Mouse (Mus musculus): ENCODE data around the gene Parp6. TPM values are rescaled to one million over a fixed set of nuclear protein-coding genes. Genes with fewer than 3 reads are reported as not detected.

The Parp6 gene
- total RNA-seq, 2 experiments from 2014 or later, result 16.7 to 17.3 TPM

GRCm38 (mm10) chr9:59656635-59657617, 39.8 kb downstream of the Parp6 start:
- peak; percentile 88 for DNase-seq

DNA sequence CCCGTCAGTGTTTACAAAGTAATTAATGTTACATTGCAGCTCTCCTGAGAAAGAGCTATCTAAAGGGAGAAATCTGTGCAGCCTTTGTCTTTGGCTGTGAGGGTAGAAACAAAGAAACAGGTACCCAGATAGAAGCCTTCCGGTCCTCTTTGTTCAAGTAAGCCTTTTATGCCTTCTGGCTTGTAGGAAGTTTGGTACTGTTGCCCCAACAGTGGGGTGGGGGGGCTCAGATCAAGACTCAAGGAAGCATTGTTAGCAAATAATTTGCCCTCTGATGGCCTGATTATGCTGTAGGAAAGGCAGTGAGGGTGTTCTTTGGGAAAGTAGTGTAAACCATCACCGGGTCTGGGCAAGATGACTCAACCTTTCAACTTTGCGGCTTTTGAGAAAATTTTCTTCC, 41.1 kb downstream of the Parp6 start:
- no peak for DNase-seq

DNA sequence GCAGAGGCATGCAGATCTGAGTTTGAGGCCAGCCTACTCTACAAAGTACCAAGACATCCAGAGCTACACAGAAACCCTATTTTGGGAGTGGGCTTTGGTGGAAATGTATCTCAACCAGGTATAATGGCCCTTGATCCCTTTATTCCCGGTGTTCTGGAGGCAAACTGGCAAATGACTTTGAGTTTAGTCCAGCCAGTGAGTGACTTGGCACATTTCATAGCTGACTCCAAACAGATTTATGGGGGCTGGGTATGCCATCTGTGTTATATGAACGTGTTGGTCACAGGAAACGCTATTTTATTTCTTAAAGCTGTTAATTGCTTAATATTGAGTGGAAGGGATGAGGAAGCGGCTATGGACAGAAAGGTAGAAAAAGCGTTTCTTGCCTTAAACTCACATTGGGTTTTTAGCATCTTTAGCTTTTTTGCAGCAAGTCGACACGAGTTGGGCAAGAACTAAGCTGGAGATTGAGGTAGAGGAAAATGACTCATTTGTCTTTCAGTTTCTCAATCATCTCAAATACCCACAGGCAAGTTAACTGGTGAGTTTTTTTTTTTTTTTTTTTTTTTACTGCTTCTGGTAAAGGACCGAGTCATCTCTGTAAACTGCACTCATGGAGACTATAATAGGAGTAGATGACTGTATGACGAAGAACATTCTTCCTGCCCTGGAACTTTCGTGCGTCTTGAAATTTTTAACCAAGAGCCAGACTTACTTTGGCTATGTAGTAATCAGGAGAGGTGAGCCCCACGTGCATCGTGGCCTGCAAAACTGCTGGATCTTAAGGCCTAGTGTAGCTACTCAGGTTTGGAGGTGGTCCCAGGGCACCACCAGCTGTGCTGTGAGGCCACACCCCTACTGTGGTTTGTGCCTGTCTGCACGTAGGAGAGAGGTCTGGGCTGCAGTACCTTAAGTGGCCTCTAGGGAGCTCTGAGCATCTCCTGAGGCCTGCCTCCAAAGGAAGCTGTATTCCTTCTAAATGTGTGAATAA, 42.2 kb downstream of the Parp6 start:
- DNase-seq, result peak; percentile 92

DNA sequence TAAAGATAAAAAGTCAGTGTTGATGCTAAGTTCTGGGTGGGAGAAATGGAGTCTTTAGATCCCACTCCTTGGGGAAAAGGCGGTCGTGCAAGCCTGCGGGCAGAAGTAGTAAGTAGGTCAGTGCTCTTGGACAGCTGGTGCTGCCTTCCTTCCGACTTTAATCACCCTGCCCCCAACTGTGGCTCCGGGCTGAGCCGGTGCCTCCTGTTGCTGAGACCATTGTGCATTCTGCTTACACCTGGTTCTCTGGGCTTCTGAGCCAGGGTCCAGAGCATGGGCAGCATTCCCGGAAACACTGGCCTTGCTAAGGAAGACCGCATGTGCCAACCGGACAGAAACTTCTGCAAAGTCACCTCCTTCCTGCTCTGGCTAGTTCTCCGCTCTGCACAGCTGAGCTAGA, 43.3 kb downstream of the Parp6 start:
- DNase-seq, result peak; percentile 55

- DNase-seq, result no peak
Measured at GRCm38 (mm10) chr9:59661298-59661975, 44.4 kb downstream of the Parp6 start.

- DNase-seq, result no peak
Measured at GRCm38 (mm10) chr9:59663226-59663625, 46.1 kb downstream of the Parp6 start.

DNA sequence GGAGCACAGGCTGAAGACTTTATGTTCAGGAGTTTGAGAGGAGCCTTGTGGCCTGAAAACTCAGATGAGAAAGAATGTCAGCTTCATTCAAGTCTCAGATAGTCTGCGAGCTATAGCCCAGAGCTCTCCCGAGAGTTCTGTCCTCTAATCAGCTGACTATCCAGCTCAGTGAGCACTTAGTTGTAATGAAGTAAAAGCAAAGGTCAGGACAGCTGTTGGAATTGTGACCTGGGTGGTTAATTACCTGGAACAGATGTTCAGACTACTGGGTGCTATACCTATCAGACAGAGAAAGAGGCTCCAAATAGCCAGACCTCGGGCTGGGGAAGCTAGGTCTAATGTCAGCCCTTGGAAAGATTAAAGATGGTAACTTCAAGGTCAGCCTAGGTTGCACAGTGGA, 46.9 kb downstream of the Parp6 start:
- DNase-seq, result no peak

- DNase-seq, result no peak
Measured at GRCm38 (mm10) chr9:59664664-59665256, 47.7 kb downstream of the Parp6 start.

DNA sequence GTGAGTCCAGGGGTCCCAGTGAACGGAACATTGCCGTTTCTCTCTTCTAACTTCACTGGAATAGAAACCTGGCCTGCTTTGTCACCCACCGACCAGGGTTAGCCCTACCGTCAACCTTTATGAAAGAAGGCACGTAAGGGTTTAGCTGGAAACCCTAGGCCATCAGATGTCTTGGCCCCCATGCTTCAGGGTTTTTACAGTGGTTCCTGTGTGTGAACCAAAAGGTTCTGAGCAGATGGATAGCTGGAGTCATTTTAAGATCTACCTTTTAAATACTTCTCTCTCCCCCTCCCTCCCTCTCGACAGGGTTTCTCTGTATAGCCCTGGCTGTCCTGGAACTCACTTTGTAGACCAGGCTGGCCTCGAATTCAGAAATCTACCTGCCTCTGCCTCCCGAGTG, 48.9 kb downstream of the Parp6 start:
- no peak for DNase-seq

GRCm38 (mm10) chr9:59666813-59667212, 49.7 kb downstream of the Parp6 start:
- DNase-seq, result no peak

GRCm38 (mm10) chr9:59667250-59667649, 50.2 kb downstream of the Parp6 start:
- peak; percentile 49 for DNase-seq

- DNase-seq, result no peak
Measured at GRCm38 (mm10) chr9:59667904-59668303, 50.8 kb downstream of the Parp6 start.

DNA sequence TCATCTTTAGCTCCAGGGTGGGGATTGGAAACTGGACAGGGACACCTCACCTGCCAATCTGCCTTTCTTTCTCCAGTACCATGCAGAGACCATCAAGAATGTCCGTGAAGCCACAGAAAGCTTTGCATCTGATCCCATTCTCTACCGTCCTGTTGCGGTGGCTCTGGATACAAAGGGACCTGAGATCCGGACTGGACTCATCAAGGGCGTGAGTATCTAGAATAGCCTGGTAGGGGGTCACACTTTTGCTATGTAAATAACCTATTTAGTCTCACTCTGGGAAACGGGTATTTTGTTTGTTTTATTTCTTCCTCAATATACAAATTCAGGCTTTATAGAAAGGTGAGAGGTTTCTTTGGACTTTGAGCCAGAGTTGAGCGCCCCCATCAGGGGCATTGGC, 51.4 kb downstream of the Parp6 start:
- DNase-seq, result no peak

- no peak for DNase-seq
Measured at GRCm38 (mm10) chr9:59669172-59669571, 52.1 kb downstream of the Parp6 start.

DNA sequence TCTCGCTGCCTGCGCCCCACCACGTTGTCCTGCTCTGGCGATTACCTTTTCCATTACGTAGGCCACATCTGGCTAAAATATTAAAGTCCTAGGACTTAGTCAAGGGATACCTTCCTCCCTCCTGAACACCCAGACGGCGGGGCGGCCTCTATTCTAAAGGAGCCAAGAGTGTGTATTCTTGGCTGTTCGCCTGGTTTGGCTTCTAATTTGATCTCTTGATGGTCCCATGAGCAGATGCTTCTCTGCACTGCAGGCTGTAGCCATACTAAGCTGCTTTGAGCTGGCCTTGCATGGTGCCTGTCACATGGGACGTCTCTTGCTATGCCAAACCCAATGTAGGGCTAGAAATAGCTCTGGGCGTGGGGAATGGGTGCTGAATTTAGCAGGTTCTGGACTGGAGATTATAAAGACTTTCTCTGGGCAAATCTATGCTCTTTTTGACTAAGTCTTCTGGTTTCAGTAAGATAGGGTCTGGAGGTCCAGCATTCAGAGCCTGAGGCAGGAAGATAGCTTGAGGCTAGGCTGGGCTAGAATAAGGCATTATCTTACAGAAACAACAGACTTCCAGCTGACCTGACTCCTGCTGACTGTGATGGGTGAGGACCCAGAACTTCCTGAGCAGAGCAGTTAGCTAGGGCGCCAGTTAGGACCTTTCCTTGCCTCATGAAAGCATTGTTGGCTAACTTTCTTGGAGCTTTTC, 55.3 kb downstream of the Parp6 start:
- DNase-seq, result peak; percentile 70

- DNase-seq, result no peak
Measured at GRCm38 (mm10) chr9:59673427-59673826, 56.3 kb downstream of the Parp6 start.

DNA sequence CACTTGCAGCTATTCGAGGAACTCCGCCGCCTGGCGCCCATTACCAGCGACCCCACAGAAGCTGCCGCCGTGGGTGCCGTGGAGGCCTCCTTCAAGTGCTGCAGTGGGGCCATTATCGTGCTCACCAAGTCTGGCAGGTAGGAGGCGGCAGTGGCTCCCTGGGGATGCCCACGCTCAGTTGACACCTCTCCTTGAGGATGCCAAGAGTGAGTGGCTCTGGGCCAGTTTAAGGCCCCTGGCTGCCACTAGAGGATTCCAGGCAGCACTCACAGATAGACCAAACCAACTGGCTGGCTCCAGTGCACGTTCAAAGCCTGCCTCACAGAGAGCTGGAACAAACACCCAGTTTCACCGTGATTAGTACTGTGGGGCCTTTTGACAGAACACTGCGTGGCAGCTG, 58.5 kb downstream of the Parp6 start:
- DNase-seq, result peak; percentile 47

DNA sequence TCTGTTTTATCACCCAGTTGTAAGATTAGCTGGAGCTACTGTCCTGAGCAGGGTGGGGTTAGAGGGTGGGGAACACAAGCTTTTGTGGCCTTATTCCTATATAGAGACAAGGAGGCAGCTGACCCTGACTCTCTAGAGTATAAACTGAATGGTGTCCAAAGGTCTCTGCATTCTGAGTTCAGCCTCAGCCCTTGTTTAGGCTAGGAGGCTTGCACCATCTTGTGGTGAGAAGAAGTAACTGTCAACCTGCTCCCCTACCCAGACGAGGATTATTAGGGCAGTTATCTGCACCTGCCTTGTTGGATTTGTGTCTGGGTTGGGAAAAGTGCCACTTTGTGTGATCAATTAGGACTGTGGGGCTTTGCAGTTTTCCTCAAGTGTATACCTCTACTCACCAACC, 61.2 kb downstream of the Parp6 start:
- DNase-seq, result peak; percentile 53

GRCm38 (mm10) chr9:59679678-59680533, 62.8 kb downstream of the Parp6 start, which contains the start of gene Gramd2:
Gene Gramd2, plus strand, starts transcription at chr9:59680144.
- DNase-seq, result peak; percentile 86

DNA sequence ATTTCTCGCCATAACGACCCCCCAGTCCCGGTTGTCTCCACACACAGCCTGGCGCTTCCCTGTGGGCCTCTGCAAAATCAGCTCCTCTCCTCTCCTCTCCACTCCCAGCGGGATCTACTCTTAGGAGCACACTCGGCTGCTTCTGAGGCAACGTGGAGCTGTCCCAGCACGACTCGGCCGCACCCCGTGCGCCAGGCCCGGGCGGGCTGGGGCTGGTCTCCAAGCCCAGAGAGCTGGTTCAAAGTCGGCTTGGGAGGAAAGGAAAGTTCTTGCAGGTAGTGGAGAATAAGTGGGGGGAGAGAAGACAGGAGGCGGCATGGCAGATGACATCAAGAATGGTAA, 63.4 kb downstream of the Parp6 start:
- DNase-seq, result no peak

Measured in heart, postnatal 4 days (tissue).